Mouse (Mus musculus) gastrocnemius, postnatal 25 days (tissue): ENCODE measurements at regions not wholly inside any gene's neighbourhood (a gene's known extent, or its start where the extent isn't known, plus 50 kb on each side); places are given as distances from the start of the nearest gene placed in this dataset.

Source experiments
- DNase-seq: peaks from one replicate; pipeline ENCODE4 v3.0.0; 2022

DNA sequence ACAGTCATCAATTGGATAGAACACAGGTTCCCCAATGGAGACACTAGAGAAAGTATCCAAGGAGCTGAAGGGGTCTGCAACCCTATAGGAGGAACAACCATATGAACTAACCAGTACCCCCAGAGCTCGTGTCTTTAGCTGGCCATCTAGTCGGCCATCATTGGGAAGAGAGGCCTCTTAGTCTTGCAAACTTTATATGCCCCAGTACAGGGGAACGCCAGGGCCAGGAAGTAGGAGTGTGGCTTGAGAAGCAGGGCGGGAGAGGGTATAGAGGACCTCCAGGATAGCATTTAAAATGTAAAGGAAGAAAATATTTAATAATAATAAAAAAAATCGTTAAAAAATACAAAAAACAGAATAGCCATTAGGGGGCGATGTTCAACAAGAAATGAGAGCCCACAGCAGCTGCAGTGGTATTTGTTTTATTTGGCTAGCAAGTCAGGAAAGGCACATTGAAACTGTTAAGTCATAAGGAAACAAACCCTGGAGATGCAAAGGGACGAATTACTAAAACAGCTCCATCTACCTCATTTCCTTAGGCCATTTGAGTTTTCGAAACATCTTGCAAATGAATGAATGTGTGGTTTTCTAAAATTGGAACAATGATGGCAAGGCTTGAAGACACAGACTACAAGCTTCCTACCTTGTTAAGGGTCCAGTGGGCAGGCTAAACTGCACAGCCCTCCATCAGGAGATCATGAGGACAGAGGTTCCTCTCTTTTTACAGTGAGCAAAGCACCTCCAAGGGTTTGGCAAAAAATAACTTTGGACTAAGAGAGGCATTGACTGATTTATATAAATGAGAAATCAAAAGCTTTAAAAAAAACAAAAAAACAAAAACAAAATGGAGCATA lies 350.7 kb upstream of the Rasa1 start:
- no peak for DNase-seq

DNA sequence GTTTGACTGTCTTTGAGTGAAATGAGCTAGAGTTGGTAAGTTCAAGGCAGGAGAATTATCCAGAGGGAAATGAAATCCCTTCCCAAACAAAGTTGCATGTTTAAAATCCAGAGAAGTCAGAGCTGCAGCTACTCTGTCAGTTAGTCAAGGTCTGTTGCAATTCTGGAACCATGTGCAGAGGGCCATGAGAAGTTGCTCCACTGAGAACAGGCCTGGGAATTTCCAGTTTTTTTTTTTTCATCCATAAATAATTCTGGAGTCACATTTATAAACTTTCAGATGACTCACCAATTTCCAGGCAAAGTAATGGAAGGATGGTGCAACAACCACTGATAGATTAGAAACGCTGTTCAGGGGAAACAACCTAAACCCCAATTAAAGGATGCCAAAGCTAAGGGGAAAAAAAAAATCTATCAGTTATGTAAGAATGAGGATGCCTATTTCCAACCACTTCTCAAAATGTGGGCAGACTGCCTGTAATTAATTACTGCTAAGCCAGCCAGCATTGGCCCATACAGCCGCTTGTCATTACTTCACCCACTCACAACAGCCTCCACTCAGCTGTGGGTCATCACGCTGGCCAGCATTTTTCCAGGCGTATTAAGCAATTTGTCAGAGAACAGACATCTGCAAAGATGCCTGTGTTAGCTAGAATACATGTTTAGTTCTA lies 340.7 kb upstream of the Rasa1 start:
- peak; percentile 18 for DNase-seq
